Mouse (Mus musculus) adrenal gland, postnatal 36 days (tissue): ENCODE data around the gene Pnkd. TPM values are rescaled to one million over a fixed set of nuclear protein-coding genes. Genes with fewer than 3 reads are reported as not detected.

Experiments used
- DNase-seq, 2 experiments: peaks; one replicate each; pipeline ENCODE4 v3.0.0; 2021; ENCODE audit warnings: mixed read lengths in 1 of 2
- long read RNA-seq, 2 experiments: library from polyadenylated mRNA; stranded (forward); transcript quantifications; one replicate each; pipeline ENCODE4 v2.0.0; 2021; ENCODE audit warnings: borderline sequencing depth in 2 of 2
- total RNA-seq, 2 experiments: library from RNA; stranded (reverse); gene quantifications; 2 replicates each; pipeline ENCODE4 v1.2.3; 2021

Pnkd gene
- 10 to 100 TPM; 72.5 to 80.8 TPM for total RNA-seq
- long read RNA-seq, experiment 1, transcript Pnkd-204 (3 exons, 740 nt), result major isoform, 111 of 124 reads
- long read RNA-seq, experiment 1, transcript Pnkd-207 (2 exons, 416 nt), result minor isoform, 6 of 124 reads
- long read RNA-seq, experiment 1, partial matches to known transcripts, result 1 of 124 reads
- long read RNA-seq, experiment 1, other reads (novel, unspliced or antisense), result 6 of 124 reads
- long read RNA-seq, experiment 2, transcript Pnkd-204 (3 exons, 740 nt), result major isoform, 58 of 64 reads
- long read RNA-seq, experiment 2, partial matches to known transcripts, result 0 of 64 reads
- long read RNA-seq, experiment 2, other reads (novel, unspliced or antisense), result 4 of 64 reads

DNA sequence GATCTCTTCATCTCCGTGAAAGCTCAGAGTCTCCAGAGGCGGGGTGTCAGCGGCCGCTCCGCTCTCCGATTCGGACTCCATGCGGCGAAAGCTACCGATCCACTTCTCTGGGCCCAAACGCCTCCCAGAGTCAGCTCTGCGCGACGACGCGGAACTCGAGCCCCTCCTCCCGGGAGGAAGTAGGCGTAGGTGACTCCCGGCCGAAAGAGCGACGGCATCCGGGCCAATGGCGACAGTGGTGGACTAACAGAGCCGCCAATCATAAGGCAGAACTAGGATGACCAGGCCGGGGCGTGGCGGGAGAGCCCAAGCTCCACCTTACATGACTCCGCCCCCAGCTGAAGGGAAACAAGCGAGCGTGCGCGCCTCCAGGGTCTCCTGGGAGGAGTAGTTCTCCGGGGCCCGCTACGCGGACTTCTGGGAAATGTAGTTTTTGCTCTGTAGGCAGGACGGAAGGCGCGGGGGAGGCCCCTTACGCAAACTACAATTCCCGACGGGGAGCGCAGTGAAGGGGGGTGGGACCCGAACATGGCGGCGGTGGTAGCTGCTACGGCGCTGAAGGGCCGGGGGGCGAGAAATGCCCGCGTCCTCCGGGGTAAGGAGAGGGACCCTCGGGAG, at the start of gene Pnkd, which contains the start of gene Aamp:
Gene Pnkd (plus strand): TSS at position 388 of the 618 bp plus-strand sequence.
Gene Aamp (minus strand): TSS at position 196 of the 618 bp plus-strand sequence.
- peak; percentile 100 for DNase-seq

GRCm38 (mm10) chr1:74235938-74236589, 48.7 kb upstream of the Pnkd start, which contains the start of gene Arpc2:
TSS of gene Arpc2 (plus strand) at chr1:74236084.
- peak; percentile 98 for DNase-seq

- peak; percentile 52 to 62 for DNase-seq
These were observed 48.0 kb upstream of the Pnkd start for GRCm38 (mm10) chr1:74236590-74237317.

DNA sequence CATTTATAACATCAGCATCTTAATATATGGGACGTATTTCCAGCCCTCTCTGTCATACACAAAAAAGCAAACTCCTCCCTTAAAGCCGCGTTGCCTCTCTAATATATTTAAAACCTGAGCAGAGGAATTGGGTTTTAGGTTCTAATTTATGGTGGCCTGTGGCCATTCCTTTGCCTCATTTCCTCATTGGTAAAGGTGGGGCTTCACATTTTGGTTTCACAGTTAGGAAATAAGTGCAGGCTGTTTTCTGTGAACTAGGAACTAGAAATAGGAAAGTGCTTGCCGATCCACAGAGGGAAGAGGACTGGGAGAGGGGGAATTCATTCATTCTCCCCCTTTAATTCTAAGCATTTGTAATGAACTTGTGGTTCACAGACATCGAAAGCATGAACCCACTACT, 47.1 kb upstream of the Pnkd start:
- no peak for DNase-seq

- DNase-seq, result no peak
These were observed 46.6 kb upstream of the Pnkd start for GRCm38 (mm10) chr1:74238136-74238535.

GRCm38 (mm10) chr1:74239162-74239561, 45.6 kb upstream of the Pnkd start:
- no peak for DNase-seq

DNA sequence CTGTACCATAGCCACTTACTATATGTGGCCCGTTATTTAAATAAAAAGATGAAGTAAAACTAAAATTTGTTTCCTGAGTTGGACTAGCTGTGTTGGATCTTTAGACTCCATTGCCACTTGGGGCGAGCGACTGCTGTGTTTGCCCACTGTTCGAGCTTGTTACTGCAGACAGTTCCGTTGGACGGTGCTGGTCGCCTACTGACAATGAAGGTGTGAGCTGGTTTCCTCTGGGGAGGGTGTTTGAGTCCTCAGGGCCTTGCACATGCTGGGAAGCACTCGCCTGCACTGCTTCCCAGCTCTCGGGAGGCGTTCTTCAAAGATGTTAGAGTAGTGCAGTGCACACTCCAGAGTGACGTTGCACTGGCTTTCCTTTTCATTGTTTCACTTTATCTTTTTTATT, 45.1 kb upstream of the Pnkd start:
- DNase-seq, result peak in 1 of 2 experiments; percentile 16

DNA sequence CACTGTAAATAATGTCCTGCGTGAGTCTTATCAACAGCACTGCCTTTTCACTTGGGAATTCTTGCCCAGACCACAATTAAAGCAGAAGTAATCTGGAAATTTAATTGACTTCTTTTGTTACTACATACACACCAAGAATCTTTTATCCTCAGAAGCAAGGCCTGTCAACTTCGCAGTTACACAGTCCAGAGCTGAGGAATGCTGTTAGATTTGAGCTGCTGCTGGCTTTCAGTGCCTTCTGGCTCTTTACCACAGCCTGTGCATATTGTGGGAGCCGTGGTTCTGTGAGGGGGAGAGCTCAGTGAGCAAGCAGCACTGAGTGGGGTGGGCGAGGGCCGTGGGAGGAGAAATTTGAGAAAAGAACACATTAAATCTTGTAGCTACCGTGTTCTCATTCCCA, 44.4 kb upstream of the Pnkd start:
- no peak for DNase-seq

DNA sequence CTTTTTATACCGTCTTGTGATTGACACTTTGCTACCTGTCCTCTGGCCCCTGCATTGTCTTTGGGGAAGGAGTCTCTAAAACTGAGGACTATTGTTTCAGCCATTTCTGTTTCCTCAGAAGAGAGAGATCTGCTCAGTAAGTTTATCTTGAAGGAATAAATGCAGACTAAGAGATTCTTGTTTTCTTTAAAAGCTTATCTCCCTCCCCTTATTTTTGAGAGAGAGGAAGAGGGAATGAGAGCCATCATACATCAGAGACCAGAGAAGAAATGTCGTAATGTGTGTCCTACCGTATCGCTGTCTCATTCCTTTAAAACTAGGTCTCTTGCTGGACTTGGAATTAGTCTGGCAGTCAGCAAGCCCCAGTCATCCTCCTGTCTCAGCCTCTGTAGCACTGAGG, 43.9 kb upstream of the Pnkd start:
- no peak for DNase-seq

- DNase-seq, result no peak
These were observed 39.2 kb upstream of the Pnkd start for GRCm38 (mm10) chr1:74245525-74245924.

GRCm38 (mm10) chr1:74248799-74249198, 35.9 kb upstream of the Pnkd start:
- peak; percentile 13 to 29 for DNase-seq

DNA sequence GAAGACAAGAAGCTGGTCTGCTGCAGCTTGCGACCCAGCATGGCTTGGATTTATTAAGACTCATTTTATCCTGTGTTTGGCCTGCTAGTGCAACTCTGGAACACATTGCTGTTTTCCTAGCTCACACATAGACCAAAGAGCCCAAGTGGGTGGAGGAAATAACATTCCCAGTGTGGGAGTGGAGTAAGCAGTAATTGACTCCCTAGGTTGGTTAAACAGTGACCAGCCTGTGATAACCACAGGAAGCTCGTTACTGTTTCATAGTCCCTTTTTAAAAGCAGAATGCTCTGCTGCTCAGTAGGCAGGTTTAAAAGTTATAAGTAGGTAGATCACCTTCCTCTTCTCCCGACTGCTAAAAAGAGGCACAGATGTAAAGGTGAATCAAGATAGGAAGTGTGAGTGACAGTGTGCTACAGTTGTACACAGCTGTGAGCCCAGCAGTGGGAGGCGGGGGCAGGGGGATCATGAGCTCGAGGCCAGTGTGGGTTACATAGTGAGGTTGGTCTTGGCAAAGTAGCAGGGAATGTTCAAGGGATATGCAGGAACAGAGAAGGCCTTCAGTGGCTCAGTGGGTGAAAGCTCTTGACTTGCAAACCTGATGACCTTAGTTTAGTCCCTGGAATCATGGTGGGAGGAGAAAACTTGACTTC, 35.3 kb upstream of the Pnkd start:
- no peak for DNase-seq

DNA sequence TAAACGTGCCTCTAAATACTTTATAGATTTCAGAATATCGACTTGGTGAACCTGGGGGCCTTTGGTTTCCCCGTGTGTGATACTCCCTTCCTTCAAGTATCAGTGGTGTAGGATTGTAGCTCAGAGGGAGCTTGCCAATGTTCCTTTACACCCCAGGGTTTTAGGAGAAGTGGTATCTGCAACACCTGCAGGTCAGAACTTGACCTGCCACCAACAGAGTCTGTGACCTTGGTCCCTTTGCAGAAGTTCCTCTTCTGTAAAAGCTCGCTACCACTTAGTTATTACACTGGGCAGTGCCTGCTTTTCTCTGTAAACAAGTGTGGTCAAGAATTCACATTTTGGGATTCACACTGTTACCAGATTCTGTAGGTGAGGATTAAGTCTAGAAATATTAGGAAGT, 34.6 kb upstream of the Pnkd start:
- no peak for DNase-seq

DNA sequence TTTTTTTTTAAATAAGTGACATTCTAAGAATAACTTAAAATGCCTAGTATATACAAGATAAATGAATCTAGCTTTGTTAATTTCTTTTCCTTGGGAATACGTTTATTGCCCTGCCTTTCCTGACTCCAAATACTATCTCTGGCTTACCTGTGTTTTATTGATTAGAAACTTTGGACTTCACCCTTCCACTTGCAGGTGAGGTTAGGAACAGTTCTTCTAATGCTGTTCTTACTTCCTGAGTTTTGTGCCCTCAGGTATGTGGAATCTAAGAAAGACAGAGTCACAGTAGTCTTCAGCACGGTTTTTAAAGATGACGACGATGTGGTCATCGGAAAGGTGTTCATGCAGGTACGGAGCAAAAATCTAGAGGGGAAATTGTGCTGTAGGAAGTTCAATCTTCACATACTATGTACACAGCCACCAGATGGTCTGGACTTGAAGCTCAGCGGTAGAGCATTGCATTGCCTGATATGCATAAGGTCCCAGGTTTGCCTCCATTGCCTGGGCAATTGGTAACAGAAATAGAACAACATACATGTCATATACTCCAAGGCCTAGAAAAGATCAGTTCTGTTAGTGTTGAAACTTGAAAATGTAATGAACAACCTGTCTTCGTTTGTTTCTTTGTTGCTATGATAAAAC, 28.9 kb upstream of the Pnkd start:
- no peak for DNase-seq

GRCm38 (mm10) chr1:74256782-74257181, 27.9 kb upstream of the Pnkd start:
- DNase-seq, result no peak

DNA sequence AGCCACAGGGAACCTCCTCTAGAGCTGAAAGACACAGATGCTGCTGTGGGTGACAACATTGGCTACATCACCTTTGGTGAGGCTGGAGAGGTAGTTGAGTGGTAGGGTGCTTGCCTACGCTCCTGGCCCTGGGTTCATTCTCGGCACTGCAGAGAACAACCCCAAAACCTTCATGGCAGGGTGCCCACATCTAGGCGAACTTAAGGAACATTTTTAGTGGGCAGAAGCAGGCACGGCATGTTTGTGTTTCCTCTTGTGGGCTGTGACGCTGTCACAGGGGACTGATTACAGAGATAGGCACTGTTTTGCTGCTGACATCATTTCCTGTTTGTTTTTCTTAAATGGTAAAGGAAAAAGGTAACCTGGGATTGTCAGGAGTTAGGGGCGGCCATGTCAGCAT, 22.2 kb upstream of the Pnkd start:
- DNase-seq, result no peak

GRCm38 (mm10) chr1:74268750-74269149, 16.0 kb upstream of the Pnkd start:
- DNase-seq, result no peak

GRCm38 (mm10) chr1:74271659-74272058, 13.1 kb upstream of the Pnkd start:
- DNase-seq, result peak; percentile 33 to 44

DNA sequence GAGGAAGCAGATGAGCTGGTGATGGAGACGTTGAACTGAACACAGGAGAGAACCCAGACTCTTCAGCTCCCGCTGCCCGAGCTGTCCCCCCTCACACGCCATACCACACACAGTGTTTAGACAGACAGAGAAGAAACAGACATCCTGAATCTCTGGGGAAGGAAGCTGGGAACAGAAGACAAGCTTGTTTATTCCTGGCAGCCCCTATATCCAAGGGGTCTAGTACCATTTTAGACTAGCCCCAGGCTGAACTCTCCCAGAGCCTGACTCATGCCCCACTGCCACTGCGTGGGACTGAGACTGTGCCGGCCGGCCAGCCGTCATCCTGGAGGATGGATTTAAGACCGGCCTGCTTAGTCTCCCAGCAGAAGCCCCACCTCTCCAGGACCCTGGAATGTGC, 9.7 kb upstream of the Pnkd start:
- no peak for DNase-seq

DNA sequence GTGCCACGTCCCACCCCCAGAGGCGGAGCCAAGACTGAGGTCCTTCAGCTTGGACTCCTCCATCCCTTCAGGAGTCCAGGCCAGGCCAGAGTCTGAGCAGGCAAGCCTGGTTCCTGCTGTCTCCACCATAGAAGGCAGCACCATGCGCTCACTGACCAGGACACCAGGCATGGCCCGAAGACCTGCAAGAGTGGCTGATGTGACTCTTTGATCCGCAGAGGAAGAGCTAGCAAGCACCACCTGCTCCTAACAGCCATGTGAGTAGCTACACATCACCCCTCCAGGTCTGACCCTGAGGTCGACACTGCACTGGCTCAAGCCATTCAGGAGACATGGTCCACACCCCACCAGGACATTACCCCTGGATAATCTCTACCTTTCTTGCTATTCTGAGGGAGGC, 7.7 kb upstream of the Pnkd start:
- no peak for DNase-seq

GRCm38 (mm10) chr1:74277883-74278537, 6.7 kb upstream of the Pnkd start:
- DNase-seq, result no peak
